Mouse (Mus musculus): ENCODE measurements around the gene H2al1f. TPM values are rescaled to one million over a fixed set of nuclear protein-coding genes. Genes with fewer than 3 reads are reported as not detected.
"Not testable (repeated sequence)": the region's sequence is repeated elsewhere in the genome, so short reads cannot be mapped to it uniquely, and the experiment has no call there.

The H2al1f gene
- not detected in 2 replicates for polyA plus RNA-seq (2012; rRNA removed)

DNA sequence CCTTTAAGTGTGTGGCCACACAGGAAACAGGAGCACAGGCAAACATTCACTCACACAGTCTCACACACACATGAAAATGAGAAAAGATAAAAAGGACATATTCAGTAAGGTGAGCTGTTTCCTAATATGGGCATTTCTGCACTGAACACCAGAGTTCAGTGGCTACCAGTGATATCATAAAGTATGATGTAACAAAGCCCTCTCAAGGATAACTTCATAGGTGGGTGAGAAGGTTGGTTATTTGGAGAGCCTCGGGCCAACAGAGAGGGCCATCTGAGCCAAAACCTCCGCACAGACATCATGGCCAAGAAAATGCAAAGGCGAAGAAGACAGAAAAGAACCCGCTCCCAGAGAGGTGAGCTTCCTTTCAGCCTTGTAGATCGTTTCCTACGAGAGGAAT lies at the start of gene H2al1f:
Gene H2al1f (plus strand): TSS at position 301 of the 400 bp plus-strand sequence.
- not testable (repeated sequence) for DNase-seq (ENCODE audit: low spot score)

DNA sequence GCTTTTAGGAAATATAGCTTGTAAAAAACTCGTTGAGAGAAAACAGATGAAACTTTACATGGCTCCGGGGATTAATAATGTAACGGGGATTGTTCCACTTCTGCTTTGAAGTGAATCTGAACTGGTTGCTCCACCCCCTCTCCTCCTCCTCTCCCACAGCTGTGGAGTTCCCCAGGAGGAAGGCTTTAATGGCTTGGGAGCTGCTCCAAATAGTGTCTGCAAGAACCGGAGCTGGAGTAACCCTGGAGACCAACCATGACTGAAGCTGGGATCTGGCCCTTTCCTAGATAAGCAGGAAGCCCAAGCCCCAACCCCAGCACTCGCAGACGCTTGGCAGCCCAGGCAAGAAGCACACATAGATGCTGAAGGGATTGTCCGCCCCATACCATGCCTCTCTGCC lies 47.2 kb upstream of the H2al1f start:
- DNase-seq (ENCODE audit: low spot score), result no peak

DNA sequence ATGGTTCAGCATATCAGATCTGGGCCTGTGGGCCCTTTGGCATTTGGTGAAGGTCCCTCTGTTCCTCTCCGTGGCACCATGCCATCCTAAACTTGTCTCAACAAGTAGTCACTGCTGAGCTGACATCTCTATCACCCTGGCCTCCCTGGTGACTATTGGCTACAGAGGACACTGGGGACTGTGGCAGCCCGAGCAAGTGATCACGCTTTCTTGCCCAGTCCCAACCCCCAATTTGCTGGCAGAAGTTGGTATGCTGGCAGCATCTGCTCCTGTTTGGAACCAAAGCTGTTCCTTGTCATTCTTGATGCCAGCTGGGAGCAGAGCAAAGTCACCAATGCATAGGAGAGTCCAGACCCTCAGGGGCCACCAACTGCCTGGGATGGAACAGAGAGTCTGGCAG lies 45.9 kb upstream of the H2al1f start:
- DNase-seq (ENCODE audit: low spot score), result no peak

DNA sequence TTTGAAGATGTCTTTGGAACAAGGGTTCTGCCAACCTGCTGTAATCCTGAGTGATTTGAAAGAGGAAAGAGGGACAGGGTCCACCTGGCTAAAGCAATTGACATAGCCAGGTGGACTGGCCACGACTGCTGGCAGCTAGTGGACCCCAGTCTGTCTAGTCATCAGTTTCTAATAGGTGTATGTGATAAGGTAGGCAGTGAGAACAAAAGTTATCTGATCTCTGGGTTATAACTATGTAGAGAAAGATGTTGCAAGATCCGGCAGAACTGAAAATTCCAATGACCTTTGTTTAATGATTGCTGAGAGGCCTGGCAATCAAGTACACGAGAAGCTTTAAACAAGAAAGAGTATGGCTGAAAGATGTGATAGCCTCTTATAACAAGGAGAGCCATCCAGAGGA lies 41.8 kb upstream of the H2al1f start:
- DNase-seq (ENCODE audit: low spot score), result no peak

DNA sequence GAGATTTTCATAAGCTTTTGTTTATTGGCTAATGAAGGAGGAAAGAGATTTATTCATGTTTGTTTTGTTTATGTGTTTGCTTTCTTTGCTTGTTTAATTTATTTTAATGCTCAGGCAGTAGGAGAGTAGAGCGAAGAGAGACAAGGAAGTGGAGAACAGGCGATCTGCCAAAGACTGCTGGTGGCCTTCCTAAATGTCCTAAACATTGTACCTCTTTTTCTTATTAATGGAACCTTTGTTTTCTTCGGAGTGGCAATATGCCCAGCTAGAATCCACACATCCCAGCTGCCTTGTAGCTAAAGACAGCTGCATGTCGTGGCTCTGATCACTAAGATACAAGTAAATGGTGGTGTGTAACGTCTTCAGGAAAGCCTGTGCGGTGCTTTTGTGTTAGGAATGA lies 37.9 kb upstream of the H2al1f start:
- no peak for DNase-seq (ENCODE audit: low spot score)

DNA sequence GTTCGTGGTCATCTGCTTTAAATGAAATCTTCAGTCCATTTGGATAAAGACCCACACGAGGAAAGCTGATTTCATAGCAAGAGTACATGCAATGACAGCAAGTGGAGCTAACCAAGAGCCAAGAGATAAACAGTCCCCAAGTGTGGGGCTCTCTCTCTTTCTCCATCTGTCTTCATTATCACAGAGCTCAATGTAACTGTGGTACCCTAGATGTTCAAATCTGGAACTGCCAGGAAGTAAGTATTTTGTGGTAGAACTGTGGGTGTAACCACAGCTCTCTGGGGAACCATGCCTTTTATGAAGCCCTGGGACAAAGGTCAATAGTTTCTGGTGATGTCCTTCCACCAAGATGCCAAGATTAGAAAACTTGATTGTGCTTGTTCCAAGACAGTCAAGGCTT lies 34.2 kb upstream of the H2al1f start:
- no peak for DNase-seq (ENCODE audit: low spot score)

DNA sequence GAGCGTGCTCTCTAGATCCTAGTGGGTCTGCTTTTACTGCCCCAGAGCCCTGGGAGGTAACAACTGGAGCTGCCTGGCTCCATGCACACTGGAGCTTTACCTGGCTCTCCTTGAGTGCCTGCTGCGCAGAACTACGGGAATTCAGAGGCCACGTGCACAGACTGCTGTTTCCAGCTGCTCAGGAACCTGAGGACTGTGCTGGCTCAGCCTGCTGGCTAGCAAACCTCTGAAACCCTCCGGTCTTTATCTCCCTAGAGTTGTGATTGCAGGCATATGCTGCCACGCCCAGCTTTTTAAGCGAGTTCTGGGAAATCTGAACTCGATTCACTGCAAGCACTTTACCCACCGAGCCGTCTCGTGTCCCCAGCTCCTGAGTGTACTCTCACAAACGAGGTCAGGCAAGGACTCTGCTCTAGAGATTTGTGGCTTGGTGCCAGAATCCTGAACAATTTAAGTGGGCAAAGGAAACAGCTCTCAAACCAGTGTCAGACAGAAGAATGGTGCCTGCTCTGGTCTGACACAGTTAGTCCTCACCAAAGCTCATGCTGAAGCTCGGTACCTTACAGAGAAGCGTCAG lies 26.6 kb upstream of the H2al1f start:
- DNase-seq (ENCODE audit: low spot score), result no peak

DNA sequence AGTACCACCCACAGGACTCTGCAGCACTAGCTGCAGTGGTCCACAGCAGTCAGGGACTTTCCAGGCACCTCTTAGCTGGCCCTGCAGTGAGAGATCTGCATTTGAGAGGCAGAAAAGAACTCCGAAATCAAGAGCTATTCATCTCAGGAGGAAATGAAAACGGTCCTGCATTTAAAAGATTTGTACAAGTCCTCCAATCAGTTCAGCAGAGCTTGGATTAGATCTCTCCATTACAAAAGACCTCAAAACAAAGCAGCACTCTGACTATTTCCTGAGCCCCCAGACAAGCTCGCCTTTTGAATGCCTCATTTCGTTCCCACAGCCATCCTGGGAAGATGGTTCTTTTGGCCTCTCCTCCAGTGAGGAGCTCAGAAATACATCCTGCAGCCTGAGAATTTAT lies 25.7 kb upstream of the H2al1f start:
- DNase-seq (ENCODE audit: low spot score), result no peak

DNA sequence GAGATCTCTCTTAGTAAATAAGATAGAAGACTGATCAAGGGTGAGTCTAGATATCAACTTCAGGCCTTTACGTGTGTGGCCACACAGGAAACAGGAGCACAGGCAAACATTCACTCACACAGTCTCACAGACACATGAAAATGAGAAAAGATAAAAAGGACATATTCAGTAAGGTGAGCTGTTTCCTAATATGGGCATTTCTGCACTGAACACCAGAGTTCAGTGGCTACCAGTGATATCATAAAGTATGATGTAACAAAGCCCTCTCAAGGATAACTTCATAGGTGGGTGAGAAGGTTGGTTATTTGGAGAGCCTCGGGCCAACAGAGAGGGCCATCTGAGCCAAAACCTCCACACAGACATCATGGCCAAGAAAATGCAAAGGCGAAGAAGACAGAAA lies 16.0 kb upstream of the H2al1f start, which contains the start of gene H2al1a:
Gene H2al1a (plus strand): TSS at position 301 of the 400 bp plus-strand sequence.
- DNase-seq (ENCODE audit: low spot score), result not testable (repeated sequence)

DNA sequence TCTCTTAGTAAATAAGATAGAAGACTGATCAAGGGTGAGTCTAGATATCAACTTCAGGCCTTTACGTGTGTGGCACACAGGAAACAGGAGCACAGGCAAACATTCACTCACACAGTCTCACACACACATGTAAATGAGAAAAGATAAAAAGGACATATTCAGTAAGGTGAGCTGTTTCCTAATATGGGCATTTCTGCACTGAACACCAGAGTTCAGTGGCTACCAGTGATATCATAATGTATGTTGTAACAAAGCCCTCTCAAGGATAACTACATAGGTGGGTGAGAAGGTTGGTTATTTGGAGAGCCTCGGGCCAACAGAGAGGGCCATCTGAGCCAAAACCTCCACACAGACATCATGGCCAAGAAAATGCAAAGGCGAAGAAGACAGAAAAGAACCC lies 12.8 kb upstream of the H2al1f start, which contains the start of gene H2al1b:
Gene H2al1b (plus strand): TSS at position 301 of the 400 bp plus-strand sequence.
- not testable (repeated sequence) for DNase-seq (ENCODE audit: low spot score)

DNA sequence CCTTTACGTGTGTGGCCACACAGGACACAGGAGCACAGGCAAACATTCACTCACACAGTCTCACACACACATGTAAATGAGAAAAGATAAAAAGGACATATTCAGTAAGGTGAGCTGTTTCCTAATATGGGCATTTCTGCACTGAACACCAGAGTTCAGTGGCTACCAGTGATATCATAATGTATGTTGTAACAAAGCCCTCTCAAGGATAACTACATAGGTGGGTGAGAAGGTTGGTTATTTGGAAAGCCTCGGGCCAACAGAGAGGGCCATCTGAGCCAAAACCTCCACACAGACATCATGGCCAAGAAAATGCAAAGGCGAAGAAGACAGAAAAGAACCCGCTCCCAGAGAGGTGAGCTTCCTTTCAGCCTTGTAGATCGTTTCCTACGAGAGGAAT lies 9.6 kb upstream of the H2al1f start, which contains the start of gene H2al1c:
Gene H2al1c (plus strand): TSS at position 301 of the 400 bp plus-strand sequence.
- not testable (repeated sequence) for DNase-seq (ENCODE audit: low spot score)

DNA sequence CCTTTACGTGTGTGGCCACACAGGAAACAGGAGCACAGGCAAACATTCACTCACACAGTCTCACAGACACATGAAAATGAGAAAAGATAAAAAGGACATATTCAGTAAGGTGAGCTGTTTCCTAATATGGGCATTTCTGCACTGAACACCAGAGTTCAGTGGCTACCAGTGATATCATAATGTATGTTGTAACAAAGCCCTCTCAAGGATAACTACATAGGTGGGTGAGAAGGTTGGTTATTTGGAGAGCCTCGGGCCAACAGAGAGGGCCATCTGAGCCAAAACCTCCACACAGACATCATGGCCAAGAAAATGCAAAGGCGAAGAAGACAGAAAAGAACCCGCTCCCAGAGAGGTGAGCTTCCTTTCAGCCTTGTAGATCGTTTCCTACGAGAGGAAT lies 6.4 kb upstream of the H2al1f start, which contains the start of gene H2al1d:
Gene H2al1d (plus strand): TSS at position 301 of the 400 bp plus-strand sequence.
- not testable (repeated sequence) for DNase-seq (ENCODE audit: low spot score)

DNA sequence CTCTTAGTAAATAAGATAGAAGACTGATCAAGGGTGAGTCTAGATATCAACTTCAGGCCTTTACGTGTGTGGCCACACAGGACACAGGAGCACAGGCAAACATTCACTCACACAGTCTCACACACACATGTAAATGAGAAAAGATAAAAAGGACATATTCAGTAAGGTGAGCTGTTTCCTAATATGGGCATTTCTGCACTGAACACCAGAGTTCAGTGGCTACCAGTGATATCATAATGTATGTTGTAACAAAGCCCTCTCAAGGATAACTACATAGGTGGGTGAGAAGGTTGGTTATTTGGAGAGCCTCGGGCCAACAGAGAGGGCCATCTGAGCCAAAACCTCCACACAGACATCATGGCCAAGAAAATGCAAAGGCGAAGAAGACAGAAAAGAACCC lies 3.3 kb upstream of the H2al1f start, which contains the start of gene H2al1e:
Gene H2al1e (plus strand): TSS at position 301 of the 400 bp plus-strand sequence.
- not testable (repeated sequence) for DNase-seq (ENCODE audit: low spot score)

DNA sequence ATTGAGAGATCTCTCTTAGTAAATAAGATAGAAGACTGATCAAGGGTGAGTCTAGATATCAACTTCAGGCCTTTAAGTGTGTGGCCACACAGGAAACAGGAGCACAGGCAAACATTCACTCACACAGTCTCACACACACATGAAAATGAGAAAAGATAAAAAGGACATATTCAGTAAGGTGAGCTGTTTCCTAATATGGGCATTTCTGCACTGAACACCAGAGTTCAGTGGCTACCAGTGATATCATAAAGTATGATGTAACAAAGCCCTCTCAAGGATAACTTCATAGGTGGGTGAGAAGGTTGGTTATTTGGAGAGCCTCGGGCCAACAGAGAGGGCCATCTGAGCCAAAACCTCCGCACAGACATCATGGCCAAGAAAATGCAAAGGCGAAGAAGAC lies 3.0 kb downstream of the H2al1f start, which contains the start of gene H2al1g:
Gene H2al1g (plus strand): TSS at position 301 of the 400 bp plus-strand sequence.
- not testable (repeated sequence) for DNase-seq (ENCODE audit: low spot score)

DNA sequence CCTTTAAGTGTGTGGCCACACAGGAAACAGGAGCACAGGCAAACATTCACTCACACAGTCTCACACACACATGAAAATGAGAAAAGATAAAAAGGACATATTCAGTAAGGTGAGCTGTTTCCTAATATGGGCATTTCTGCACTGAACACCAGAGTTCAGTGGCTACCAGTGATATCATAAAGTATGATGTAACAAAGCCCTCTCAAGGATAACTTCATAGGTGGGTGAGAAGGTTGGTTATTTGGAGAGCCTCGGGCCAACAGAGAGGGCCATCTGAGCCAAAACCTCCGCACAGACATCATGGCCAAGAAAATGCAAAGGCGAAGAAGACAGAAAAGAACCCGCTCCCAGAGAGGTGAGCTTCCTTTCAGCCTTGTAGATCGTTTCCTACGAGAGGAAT lies 6.2 kb downstream of the H2al1f start, which contains the start of gene H2al1h:
Gene H2al1h (plus strand): TSS at position 301 of the 400 bp plus-strand sequence.
- DNase-seq (ENCODE audit: low spot score), result not testable (repeated sequence)

DNA sequence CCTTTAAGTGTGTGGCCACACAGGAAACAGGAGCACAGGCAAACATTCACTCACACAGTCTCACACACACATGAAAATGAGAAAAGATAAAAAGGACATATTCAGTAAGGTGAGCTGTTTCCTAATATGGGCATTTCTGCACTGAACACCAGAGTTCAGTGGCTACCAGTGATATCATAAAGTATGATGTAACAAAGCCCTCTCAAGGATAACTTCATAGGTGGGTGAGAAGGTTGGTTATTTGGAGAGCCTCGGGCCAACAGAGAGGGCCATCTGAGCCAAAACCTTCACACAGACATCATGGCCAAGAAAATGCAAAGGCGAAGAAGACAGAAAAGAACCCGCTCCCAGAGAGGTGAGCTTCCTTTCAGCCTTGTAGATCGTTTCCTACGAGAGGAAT lies 9.4 kb downstream of the H2al1f start, which contains the start of gene H2al1i:
Gene H2al1i (plus strand): TSS at position 301 of the 400 bp plus-strand sequence.
- DNase-seq (ENCODE audit: low spot score), result not testable (repeated sequence)

DNA sequence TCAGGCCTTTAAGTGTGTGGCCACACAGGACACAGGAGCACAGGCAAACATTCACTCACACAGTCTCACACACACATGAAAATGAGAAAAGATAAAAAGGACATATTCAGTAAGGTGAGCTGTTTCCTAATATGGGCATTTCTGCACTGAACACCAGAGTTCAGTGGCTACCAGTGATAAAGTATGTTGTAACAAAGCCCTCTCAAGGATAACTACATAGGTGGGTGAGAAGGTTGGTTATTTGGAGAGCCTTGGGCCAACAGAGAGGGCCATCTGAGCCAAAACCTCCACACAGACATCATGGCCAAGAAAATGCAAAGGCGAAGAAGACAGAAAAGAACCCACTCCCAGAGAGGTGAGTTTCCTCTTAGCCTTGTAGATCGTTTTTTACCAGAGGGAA lies 12.6 kb downstream of the H2al1f start, which contains the start of gene H2al1j:
Gene H2al1j (plus strand): TSS at position 301 of the 400 bp plus-strand sequence.
- not testable (repeated sequence) for DNase-seq (ENCODE audit: low spot score)

DNA sequence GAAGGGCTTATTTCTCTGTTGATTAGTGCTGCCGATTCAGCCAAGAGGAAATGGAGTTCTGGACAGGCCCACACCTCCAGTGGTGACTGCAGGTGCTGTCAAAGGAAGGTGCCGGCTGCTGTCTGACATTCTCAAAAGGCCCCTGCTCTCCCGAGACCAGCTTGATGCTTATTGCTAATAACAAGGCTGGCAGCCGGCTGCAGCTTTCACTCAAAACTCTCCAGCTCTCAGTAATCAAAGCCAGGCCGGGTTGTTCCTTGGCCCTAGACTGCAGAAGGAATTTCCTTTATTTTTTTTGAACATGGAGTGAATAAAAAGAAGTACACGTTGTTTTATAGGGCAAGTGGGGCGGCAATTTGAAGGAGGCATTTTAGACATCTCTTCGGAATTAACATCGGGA lies 30.8 kb downstream of the H2al1f start:
- DNase-seq (ENCODE audit: low spot score), result no peak

DNA sequence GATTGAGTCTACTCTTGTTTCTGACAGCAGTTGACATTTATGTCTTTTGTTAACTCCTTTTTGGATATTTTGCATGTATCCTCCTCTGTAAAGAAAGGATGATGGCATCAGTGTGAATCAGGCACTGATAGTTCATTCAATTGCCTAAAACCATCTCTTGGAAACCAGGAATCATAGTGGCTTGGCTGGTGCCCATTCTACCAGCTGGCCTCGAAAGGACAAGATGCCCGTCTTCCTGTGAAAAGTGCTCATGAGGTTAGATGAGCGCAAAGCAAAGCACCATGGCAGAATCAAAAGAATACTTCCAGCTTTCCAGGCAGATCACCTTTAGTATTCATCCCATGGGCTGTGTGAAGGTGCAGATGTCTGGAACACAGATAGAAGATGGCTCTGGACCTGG lies 31.8 kb downstream of the H2al1f start:
- no peak for DNase-seq (ENCODE audit: low spot score)

DNA sequence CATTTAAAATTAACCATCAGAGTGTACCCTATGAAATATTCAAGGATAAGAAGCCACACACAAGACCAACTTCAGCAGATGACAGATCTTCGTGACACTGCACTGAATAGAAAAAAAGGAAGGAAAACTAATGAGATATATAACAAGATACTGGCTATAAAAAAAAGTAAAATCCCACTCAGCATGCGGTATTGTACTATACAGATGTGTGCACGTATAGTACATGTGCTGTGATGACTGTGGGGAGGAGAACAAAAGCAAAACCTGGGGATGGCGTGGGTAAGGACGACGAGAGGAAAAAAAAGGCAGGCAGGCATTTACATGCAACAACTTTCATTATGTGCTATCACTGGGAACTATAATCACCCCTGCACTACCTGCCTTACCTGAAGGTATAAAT lies 45.9 kb downstream of the H2al1f start:
- no peak for DNase-seq (ENCODE audit: low spot score)

DNA sequence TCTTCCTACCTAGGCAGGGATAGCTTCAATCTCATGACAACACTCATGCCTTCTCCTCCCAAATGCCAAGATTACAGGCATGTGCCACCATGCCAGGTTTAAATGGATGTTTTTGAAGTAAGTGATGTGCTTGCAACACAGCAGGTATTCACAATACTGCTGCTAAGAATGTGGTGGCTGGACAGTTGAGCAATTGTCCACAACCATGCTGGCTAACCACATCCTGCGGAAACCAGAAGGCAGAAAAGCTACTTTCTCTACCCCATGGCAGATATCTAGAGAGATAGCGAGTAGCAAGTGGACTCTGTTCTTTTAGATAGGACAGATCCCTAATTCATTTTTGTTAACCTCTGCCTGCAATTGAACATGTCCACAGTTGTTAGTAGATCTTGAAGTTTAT lies 46.3 kb downstream of the H2al1f start:
- DNase-seq (ENCODE audit: low spot score), result no peak

DNA sequence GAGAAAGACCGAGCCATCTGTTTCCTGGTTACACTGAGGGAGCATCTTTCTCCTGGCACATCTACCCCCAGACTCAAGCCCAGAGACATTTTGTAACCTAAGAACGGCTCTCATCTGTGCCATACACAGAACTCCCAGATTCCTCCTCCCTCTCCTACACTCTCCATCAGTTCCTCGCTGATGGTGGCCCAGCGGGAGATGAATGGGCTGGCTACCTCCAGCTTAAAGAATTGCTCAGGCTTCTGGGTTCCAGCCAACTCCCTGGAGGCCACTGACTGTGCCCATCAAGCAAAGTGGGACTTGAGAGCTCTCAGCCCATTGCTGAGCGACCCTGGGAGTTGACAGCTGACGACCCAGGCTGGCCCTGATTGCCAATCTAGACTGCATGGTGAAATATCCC lies 48.9 kb downstream of the H2al1f start:
- no peak for DNase-seq (ENCODE audit: low spot score)
